Mouse (Mus musculus): ENCODE data around the gene Gm9747.

Gene Gm9747

DNA sequence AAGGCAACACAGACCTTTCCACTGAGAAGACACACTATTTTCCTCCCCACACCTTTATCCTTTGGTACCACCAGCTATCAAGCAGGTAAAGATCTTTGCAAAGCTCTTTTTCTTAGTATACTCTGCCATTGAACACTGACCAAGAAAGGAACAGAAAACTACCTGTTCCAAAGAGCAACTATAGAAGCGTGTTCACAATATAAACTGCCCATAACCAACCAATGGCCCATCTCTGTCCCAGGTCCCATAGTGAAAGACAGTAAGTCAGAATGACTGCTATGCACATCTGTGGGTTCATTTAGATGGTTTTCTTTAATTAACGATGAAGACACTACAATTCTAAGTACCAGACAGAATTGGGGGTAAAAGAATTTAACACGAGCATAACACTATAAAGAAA, at the start of gene Gm9747:
Gene Gm9747, plus strand, starts transcription at position 301 of the 400 bp plus-strand sequence.
- DNase-seq = no peak

DNA sequence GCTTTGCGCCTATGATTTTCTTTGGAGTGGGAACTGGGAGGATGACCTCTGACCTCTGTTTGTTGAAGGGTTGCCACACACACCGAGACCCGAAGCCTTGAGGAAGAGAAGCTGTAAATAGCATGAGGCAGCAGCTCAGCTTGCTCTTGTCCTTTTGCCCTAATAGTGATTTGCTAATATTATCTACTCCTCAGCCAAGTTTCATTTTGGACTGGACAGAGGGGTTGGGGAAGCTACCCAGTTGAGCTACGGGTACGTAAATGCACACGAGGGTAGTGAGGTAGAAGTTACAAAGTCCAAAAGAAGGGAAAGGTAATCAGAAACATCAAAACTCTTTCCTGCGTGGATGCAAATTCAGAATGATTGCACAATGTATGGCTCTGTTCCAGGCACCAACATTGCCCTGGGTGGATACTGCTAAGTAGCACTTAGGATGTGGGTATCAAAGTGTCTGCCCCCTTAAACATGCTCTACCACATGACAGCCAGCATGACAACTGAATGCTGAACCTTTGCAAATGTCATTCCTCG, 48.9 kb upstream of the Gm9747 start:
- no peak for DNase-seq

DNA sequence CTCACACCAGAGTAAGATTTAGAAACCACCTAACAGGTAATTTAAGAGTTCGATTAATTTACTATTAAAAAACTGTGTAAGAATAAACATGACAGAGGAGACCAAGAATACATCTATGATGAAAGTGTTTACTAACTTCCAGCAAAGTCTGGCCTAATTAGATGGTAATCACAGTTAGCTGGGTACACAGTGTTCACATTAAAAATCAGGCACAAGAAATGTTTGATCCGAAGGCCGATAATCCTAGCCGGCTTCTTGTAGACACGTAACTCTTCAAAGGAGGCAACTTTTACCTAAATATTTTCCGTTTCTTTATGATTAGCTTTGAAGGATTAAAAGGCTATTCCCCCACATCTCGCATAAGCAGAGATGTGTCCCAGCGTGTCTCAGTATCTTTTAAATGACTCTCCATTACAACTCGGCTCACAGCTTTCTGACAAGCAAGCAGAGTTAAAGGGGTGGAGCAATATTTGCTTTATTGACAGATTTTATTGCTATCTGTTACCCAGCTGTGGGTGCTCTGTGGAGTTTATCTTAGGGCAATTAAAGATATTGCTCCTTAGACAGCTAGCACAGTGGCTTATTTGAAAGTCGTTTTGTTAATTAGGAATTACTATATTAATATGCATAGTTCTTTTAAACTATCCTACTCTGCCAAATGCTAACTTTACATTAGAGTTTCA, 44.2 kb upstream of the Gm9747 start:
- no peak for DNase-seq

DNA sequence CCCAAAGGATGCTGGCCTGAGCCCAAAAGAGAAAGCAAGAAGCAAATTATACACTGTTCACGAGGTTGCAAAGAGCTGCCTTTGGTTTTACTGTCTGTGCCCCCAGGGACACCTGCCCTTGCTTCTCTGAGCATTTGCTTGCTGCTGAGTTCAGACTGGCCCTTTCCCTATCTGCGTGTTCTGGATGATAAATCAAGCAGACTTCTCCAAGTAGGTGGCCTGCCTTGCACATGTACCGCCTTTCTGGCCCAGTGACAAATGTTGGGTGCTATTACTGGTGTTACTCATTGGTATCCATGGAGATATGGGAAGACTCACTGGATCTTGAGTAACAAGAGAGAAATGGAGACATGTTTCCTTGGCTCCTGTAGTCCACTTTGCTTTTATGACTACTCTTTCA, 43.4 kb upstream of the Gm9747 start:
- no peak for DNase-seq

DNA sequence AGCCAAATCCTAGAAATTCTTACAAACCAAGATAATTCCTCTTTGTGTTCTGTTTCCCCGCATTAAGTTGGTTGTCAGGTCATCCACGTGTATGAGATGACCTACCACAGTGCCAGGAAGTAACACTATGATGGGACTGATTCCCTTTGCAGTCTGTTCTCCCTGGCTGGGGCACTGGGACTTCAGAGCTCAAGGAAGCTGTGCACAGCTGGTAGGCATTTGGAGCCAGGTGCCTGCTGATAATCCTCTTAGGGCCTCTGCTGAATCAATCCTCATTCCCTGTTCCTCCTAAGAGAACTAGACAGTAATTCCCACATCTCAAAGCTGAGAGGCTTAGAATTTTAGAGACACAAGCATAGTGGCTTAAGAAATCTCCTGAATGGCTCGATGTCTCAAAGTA, 41.3 kb upstream of the Gm9747 start:
- DNase-seq = no peak

DNA sequence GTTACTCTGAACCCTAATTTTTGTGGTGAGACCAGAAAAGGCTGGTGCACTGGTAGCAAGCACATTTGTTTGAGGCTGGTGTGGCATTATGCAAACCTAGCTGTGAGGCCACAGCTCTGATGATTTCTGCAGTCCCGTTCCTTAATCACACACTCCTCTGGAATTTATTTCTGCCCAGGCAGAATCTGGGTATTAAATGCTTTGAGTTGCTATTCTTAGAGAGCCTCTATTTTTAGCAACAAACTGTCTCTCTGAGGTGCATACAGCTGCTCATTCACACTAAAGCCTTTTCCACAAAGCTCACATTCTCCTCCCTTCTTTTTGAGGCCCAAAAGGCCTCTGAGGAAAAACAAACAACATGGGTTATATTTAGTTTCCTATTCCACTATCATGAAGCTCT, 33.0 kb upstream of the Gm9747 start:
- no peak for DNase-seq

DNA sequence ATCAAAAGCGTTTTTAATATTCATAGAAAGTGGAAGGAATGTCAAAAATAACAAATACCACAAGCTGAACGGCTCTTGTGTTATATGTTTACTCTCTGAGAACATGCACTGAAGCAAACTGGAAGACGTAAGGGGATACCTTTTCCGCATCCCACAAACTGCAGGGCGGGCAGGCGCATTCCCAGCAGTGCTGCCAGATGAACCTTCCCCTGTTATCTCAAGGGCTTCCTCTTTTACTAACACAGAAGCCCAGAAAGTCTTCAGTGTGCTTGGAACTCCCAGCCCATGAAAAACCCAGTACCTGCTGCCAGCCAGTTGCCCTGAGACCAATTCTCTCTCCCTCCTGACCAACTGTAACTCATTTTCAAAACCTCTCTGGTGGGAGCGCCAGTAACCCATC, 32.3 kb upstream of the Gm9747 start:
- DNase-seq = no peak

DNA sequence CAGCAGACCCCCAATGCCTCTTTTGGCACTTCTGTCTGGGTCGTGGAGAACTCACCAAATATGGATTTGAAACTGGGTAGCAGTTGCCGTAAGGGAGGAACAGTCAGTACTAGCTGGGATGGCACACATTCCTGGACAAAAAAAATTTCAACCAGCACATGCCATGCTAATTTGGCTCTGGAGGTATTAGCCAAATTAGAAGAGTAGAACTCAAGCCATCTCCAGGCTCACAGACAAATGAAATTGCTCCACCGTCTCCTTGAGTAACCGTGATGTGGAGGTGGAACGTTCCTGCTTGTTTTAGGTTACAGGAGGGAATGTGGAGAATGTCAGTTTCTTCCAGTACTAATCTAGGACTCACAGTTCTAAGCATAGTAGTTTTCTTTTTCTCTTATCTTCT, 25.4 kb upstream of the Gm9747 start:
- DNase-seq = no peak

DNA sequence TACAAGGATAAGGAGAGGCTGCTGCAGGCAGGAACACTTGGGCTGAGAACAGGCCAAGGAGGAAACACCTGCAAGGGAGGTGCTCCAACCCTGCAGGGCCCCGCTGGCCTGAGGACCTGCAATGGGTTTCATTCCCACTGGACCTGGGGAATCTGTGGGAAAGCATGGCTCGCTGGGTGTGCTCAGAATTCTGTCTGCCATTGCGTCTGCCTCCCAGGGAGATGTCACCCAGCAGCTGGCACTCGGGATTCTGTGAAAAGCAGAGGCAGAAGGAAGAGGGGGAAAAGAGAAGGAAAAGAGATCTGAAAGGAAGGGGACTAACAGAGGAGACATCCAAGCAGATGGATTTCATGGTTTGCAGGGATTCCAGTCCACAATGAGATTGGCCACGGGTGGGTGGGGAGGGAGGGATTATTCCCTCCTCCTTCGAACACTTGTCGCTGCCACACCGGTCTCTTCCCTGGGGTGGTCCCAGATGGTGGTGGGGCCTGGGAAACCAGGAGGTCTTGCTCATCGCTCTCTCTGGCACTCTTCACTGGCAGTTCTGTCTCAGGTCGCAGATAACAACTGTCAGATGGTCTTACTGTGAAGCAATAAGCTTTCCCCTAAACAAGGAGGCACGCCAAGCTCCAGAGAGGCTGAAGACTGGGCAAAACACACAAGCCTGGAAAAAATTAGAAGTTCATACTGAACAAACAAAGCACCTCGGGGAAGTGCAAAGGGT, 12.1 kb upstream of the Gm9747 start:
- no peak for DNase-seq

DNA sequence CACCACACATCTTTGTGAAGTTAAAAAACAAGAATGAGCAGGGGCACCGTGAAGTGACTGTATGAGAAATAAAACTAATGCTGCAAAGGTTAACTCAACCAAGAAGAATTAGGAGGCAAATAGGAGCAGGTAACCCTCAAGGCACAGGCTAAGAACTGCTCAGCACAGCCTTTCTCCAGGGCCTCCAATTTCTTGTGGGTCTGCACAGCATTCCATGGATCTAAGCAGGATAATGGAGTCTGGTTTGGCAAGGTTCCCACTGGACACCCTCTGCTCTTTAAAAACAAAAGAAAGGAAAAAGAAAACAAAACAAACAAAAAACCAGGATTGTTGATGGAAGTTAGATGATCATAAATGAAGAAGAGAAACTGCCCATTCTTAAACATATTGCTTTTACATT, 11.4 kb upstream of the Gm9747 start:
- DNase-seq = no peak

DNA sequence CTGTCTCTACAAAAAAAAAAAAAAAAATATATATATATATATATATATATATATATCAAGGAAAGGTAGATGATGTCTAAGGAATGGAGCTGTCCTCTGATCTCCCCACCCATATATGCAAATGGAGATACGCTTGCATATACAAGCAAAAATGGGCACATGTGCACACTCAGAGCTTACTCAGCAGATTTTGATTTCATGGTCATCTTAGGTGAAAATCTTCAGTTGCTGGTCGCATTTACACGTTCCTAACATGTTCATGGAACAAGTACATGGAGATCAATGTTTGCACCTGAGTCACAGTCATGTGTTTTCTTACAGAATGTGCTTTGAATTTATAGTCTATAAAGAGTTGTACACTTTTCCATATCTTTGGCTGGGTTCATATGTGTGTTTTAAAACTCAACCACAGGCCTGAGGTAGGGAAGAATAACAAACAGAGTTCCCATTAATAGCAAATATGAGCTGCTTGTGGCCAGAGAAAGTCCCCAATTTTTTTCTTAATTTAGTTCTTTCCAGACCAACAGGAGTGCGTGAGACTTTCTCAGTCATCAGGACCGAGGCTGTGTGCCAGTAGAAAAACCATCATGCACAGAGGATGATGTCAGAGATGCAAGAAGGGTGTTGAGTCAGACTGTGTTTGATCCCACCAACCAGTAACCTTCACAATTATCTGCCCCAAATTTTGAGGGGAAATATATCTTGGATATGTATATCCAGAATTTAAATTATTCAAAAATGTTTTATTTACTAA, 9.7 kb upstream of the Gm9747 start:
- DNase-seq = no peak

DNA sequence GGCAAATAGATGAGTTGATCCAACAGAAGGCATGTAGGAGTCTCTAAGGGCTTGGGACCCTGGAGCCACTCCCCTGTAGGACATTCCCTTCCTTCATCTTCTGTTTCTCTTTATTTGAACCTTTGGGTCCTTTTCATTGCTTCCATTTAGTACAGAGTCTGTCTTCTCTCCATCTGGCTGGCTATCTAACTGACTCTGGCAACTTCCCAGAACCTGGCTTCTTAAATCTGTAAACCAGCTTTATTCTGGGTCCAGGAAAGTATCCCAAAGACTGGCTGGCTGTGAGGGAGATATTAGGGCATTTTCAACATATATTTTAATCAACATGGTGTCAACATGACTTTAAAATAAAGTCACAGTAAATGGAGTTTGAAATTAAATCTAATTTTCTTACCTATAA, 4.1 kb upstream of the Gm9747 start:
- DNase-seq = no peak

DNA sequence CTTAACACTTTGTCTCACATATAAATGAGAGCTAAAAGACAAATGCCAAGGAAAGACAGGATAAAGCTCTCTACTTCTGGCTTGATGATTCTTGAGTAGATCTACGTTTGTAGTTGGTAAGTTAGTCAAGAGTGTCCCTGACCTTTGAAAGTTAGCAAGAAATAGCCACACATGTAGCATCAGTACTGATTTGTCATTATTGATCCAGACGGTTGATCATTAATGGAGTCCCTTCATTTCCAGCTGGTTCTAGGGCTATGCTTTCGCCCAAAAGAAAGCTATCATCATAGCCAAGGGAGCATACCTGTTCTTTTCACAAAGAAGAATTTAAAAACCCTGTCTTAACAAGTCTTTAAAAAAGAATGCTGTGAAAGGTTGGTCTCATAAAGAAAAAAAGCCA, 1.7 kb downstream of the Gm9747 start:
- DNase-seq = no peak

DNA sequence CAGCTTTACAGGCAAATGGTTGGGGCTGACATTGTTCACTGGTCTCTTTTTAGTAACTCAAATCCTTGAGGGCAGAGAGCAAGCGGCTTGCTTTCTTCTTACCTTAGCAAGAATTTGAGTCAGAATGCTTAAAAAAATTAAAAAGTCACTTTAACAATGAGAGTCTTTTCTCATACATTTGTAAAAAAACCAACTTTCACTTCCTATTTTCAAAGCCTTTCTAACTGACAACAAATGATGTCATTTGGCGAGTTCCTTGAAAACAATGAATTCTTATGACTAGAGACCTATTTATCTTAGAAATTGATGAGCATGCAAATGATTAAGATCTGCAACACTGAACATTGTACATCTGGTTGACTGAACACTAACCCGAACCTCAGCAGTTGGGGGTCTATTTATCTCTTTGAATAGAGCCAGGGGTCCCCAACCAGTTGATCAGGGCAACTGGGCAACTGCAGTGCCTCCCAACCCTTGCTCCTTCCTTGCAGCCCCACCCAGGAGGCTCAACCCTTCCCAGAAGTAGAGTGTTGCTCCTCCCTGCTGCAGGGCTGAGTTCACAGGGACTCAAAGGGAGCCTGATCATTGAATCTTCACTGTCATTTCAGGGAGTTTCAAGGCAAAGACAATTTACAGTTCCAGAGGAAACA, 2.7 kb downstream of the Gm9747 start:
- DNase-seq = no peak

DNA sequence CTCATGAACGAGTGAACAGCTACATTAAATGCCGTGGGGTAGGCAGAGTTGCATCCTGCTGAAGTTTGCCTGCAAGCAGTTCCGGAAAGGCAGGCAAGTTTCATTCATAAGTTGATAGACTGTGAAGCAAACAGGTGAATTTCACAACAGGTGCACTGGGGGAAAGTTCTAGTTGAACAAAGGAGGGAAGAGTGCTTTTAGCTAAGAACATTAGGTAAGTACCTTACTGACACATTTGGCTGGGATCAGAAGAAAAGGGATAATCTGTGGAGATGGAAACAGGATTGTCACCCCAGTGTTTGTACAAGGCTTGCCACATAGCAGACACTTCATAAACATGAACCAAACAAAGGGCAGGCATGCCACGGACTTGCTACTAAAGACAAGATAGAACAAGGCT, 5.3 kb downstream of the Gm9747 start:
- no peak for DNase-seq

DNA sequence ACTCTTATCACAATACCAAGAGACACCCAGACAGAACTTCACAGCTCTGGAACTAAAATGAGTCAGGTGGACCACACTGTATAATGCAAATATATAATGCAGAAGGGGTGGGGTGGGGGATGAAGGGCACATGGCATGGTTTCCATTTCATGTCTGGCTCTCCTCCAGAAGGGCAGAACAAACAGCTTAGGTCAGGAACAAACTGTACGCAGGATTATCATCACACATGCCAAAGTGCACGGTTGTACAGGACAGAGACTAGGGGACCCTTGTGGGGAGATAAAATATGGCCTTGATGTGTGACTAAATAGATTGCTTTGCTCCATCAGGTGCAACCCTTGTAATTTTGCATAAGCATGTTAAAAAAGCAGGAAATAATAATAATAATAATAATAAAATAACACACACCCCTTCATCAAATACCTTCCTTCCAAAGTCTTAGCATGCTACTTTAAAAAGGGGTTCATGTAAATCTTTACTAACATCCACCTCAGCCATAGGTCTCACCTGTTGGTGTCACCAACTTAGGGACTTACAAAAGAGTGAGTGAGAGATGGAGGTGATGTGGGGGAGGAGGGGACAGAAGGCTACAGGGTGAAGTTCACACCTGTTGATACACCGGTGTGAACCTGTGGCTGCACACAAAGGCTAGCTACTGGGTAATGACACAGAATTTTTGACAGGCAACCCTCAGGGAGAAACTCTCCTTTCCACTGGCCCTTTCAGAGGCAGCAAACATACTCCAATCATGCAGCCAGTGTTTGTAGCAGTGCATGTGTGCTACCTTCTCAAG, 6.7 kb downstream of the Gm9747 start:
- DNase-seq = no peak

DNA sequence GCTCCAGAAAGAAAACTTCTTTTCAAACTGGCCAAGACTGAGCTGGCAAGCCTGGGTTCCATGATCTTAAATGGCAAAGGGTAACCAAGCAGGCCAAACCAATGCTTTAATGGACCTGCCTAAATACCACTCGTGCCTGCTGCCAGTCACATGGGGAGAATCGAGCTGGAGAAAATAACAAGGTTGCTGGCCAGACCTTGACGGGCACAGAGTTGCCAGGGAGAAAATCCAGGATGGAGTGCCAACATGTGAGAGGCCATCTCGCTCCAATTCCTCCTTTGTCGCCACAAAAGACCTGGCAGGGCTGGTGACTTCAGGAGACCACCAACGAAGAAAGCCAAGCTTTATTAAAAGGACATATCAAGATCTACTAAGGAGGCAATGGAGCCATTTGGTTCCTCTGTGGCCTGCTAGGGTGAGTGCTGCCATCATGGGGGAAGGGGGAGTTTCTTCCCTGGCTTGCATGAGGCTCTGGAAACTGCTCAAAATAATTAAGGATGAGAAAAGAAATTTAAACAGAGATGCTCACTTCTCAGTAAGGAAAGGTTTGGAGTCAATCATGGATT, 10.4 kb downstream of the Gm9747 start:
- no peak for DNase-seq

DNA sequence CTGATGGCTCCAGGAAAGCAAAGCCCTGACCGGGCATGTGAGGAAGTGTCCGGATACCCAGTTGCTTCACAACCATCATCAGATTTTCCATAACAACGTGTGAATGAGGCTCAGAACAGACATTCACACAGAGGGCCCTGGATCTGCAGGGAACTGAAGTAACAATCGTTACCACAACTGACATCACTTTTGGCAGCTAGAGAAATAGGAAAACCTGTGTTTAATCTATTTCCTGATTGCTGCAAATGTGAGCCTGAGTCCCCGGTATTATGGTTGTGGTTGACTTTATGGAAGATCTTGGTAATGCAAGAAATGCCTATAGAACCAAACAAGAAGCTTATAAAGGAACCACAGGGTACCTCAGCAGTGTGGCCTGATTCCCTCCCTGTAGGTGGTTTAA, 12.1 kb downstream of the Gm9747 start:
- DNase-seq = no peak

DNA sequence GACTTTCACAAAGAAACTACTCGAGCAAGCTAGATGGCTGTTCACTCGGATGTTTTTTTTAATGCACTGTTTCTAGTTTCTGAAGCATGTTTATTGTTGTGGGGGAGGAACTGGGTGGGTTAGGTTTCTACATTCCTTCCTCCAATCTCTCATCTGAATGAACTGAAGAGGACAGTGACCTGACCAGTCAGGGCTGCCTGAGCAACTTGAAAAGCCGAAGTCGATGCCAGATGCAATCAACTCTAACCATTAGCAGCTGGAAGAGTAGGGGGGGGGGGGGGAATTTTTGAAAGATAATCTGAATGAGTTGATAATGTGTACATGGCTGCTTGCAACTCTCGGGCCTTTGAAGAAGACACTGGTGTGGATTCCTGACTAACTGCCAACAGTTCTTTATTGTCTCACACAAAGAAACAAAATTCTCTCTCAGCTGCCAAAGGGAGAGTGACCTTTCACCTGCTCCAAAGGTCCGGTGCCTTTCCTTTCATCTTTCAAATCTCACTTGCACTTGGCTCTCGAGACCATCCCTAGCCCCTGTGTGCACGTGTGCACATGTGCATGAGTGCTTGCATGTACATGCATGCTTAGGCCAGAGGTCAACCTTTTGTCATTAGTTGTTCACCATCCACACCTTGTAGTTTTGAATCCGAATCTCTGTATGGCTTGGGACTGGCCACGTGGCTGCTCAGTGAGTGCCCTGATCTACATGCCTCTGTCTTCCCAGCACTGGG, 14.5 kb downstream of the Gm9747 start:
- no peak for DNase-seq

DNA sequence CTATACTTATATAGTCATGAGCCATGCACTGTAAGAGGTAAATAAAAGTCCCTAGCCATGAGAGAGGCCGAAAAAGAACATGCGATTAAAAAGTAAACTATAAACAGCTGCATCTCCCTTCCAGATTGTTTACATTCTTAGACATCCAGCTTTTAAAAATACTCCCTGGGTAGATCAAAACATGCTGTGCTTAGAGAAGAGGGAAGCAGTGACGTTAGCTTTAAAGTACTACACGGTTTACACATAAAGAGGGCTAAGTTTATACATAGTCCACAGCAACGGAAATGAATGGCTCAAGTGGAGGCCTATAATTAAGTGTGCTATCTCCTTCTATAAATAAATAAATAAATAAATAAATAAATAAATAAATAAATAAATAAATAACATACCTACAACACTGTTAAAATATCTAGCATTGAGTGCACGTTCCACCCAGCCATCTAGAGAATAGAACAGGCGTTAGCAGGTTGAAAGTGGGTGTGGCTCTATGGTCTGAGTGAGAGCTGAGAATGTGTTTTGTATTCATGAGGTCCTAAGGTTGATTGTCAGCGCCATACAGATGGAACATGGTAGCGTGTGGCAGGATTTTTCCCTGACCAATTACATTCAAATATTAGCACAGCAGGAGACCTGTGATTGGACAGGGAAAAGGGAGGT, 21.0 kb downstream of the Gm9747 start:
- no peak for DNase-seq

DNA sequence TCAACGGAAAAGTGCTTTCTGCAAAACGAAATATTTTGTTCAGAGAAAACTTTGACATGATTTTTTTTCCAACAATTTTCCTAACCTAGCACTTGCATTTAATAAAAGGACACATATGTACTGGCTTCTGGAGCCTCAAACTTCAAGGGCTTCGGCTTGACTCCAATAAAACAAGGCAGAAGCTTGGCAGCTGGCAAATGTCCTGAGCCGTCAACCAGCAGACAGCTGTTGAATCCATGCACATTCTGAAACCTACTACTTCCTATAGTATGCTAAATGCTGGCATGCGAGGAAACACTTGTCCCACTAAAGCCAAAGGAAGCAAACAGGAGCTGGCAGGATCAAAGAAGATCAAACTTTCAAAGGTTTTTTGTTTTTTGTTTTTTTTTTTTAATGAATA, 24.5 kb downstream of the Gm9747 start:
- no peak for DNase-seq
